11 mouse cellular contexts compared by ENCODE assay signal in the genomic region with DNA sequence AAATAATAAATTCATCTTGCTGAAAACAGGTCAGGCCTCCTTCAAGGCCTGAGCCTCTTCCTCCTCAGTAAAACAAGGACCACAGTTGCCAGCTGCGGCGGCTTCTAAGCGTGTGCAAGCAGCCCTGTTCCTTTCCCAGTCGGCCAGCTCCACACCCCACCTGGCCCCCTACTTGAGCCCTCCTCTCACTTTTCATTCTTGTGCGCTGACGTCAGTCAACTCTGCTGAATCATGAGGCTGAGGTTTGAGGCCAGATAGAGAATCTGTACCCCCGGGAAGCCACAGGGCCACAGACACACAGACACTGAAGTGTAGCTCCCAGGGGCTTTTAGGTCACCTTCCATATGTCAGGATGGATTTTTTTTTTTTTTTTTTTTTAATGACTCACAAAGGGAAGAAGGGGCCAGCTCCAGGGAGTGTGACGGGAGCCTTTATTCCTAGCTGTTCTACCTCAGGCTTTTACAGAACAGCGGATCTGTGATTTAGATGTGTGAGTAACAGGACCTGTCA. TPM values are rescaled to one million over a fixed set of nuclear protein-coding genes. Genes with fewer than 3 reads are reported as not detected.
A peak's percentile ranks its signal among the peaks of the same experiment; 100 is the strongest.
DNase-seq lines count a peak whose midpoint lies in the region; ATAC-seq lines count a peak whose summit lies in the region.
"Had no signal": no experiment of that assay in that cellular context is flagged by ENCODE, and none has a peak within 500 bp of the region (broad histone marks: within the 10 kb centered on the region; RNA-seq: fewer than 3 reads in every experiment).

No protein-coding gene starts in this region.

- DNase-seq in embryo, embryonic 11 days, result peak; percentile 44
- DNase-seq in embryo, embryonic 10 days (ENCODE audit: low spot score), result no peak
- no peak for DNase-seq in lung, postnatal 4 days
- no peak for DNase-seq in left cerebral cortex, postnatal 4 days
- DNase-seq: liver, embryonic 13.5 days had no signal

- H3K27me3 ChIP-seq in lung, embryonic 16.5 days (ENCODE audit: control insufficient read depth, insufficient read depth, low read depth, low read length), result no peaks in the 10 kb centered on the region
- H3K27me3 ChIP-seq in embryonic facial prominence, embryonic 13.5 days, result no peaks in the 10 kb centered on the region
- H3K27me3 ChIP-seq in stomach, embryonic 16.5 days (ENCODE audit: control insufficient read depth, insufficient read depth, low read length), result no peaks in the 10 kb centered on the region

- ATAC-seq in lung, embryonic 16.5 days (ENCODE audit: low read depth), result no peak
- ATAC-seq in embryonic facial prominence, embryonic 13.5 days (ENCODE audit: insufficient number of reproducible peaks, insufficient read depth, low FRiP score, low TSS enrichment, low read depth), result no peak
- ATAC-seq in stomach, embryonic 16.5 days (ENCODE audit: insufficient read depth, low FRiP score), result no peak
- ATAC-seq in erythroblast, adult 5-6 weeks (replicated peaks; ENCODE audit: low FRiP score, poor library complexity, severe bottlenecking), result no peak

- H3K27ac ChIP-seq in lung, embryonic 16.5 days (ENCODE audit: low read length), result peak overlapping the region; percentile 6; the same call in 1 of the 2 replicates
- peak overlapping the region; percentile 72 for H3K27ac ChIP-seq in embryonic facial prominence, embryonic 13.5 days
- peak overlapping the region; percentile 57; the same call in 1 of the 2 replicates for H3K27ac ChIP-seq in stomach, embryonic 16.5 days (ENCODE audit: low read length)
- H3K27ac ChIP-seq: kidney, postnatal 0 days; liver, embryonic 13.5 days had no signal

- no peaks in the 10 kb centered on the region for H3K36me3 ChIP-seq in lung, embryonic 16.5 days (ENCODE audit: control insufficient read depth, insufficient read depth, low read length)
- 0 out of 2 replicates have a peak, but pooled peaks cover 7% of the 10 kb centered on the region for H3K36me3 ChIP-seq in embryonic facial prominence, embryonic 13.5 days
- no peaks in the 10 kb centered on the region for H3K36me3 ChIP-seq in stomach, embryonic 16.5 days (ENCODE audit: control insufficient read depth, insufficient read depth, low read length)
- H3K36me3 ChIP-seq: liver, embryonic 13.5 days had no signal

- no peaks in the 10 kb centered on the region for H3K9me3 ChIP-seq in lung, embryonic 16.5 days (ENCODE audit: control insufficient read depth, low read length)
- no peaks in the 10 kb centered on the region for H3K9me3 ChIP-seq in embryonic facial prominence, embryonic 13.5 days
- no peaks in the 10 kb centered on the region for H3K9me3 ChIP-seq in stomach, embryonic 16.5 days (replicated peaks; ENCODE audit: control insufficient read depth, low read length)
- H3K9me3 ChIP-seq: liver, embryonic 13.5 days had no signal

- H3K4me2 ChIP-seq in lung, embryonic 16.5 days (ENCODE audit: low read depth, low read length), result peak overlapping the region; percentile 72; the same call in 1 of the 2 replicates
- peak overlapping the region; percentile 95 for H3K4me2 ChIP-seq in embryonic facial prominence, embryonic 13.5 days
- peak overlapping the region; percentile 91 for H3K4me2 ChIP-seq in stomach, embryonic 16.5 days (ENCODE audit: low read depth, low read length)

- no peak overlapping the region for H3K4me3 ChIP-seq in lung, embryonic 16.5 days (ENCODE audit: low read length)
- H3K4me3 ChIP-seq in embryonic facial prominence, embryonic 13.5 days, result peak overlapping the region; percentile 74
- peak overlapping the region; percentile 79; the same call in 1 of the 2 replicates for H3K4me3 ChIP-seq in stomach, embryonic 16.5 days (replicated peaks; ENCODE audit: low read length)
- H3K4me3 ChIP-seq: liver, embryonic 13.5 days had no signal

- intact Hi-C loops in left cerebral cortex, postnatal 4 days (cut with DNase I), result loop anchor here (10.0 kb wide), 1 partner anchor 117 kb away; no protein-coding TSS in a partner anchor

- WGBS in lung, embryonic 16.5 days, result 38% methylated on average over 9 of the region's 9 CpGs
- WGBS in embryonic facial prominence, embryonic 13.5 days, result 26% methylated on average over 9 of the region's 9 CpGs
- WGBS in stomach, embryonic 16.5 days, result 38% methylated on average over 9 of the region's 9 CpGs

- H3K9ac ChIP-seq in lung, embryonic 16.5 days (ENCODE audit: low read length), result no peak overlapping the region
- peak overlapping the region; percentile 63 for H3K9ac ChIP-seq in embryonic facial prominence, embryonic 13.5 days
- peak overlapping the region; percentile 57 for H3K9ac ChIP-seq in stomach, embryonic 16.5 days (ENCODE audit: low read length)
- H3K9ac ChIP-seq: liver, embryonic 13.5 days had no signal

- peaks cover 37% of the 10 kb centered on the region for H3K4me1 ChIP-seq in lung, embryonic 16.5 days (replicated peaks; ENCODE audit: control insufficient read depth, insufficient read depth, low read length)
- peaks cover 55% of the 10 kb centered on the region for H3K4me1 ChIP-seq in embryonic facial prominence, embryonic 13.5 days
- H3K4me1 ChIP-seq in stomach, embryonic 16.5 days (ENCODE audit: control insufficient read depth, insufficient read depth, low read length), result peaks cover 35% of the 10 kb centered on the region

RNA-seq across cellular contexts. Expression of a gene that starts 3.4 kb away (rescaled TPM):
- 6.8 and 8.7 TPM in 2 replicates for polyA plus RNA-seq in lung, embryonic 16.5 days (2015; fragmentation: Nextera tagmentation; extraction: Ambion mirVana)
- 15.0 and 15.4 TPM in 2 replicates for polyA plus RNA-seq in embryonic facial prominence, embryonic 13.5 days (2015; fragmentation: Nextera tagmentation; extraction: Ambion mirVana)
- polyA plus RNA-seq in stomach, embryonic 16.5 days (2015; fragmentation: Nextera tagmentation; extraction: Ambion mirVana), result 6.2 and 7.3 TPM in 2 replicates
- total RNA-seq in left cerebral cortex, postnatal 4 days (2021), result 1 to 10 TPM; 1.9 to 2.0 TPM
- 0.84 TPM in 1 of 2 replicates, not detected in the other for total RNA-seq in erythroblast, adult 5-6 weeks (2015; ENCODE audit: low replicate concordance)
- total RNA-seq in erythroblast, adult 5-6 weeks (2017; ENCODE audit: low replicate concordance), result 0.56 and 1.2 TPM in 2 replicates

RNA-seq across cellular contexts. Expression of a gene that starts 6.5 kb away (rescaled TPM):
- not detected in 2 replicates for polyA plus RNA-seq in lung, embryonic 16.5 days (2015; fragmentation: Nextera tagmentation; extraction: Ambion mirVana)
- not detected in 2 replicates for polyA plus RNA-seq in embryonic facial prominence, embryonic 13.5 days (2015; fragmentation: Nextera tagmentation; extraction: Ambion mirVana)
- polyA plus RNA-seq in stomach, embryonic 16.5 days (2015; fragmentation: Nextera tagmentation; extraction: Ambion mirVana), result not detected in 2 replicates
- not detected for total RNA-seq in left cerebral cortex, postnatal 4 days (2021)
- not detected in 2 replicates for total RNA-seq in erythroblast, adult 5-6 weeks (2015; ENCODE audit: low replicate concordance)
- total RNA-seq in erythroblast, adult 5-6 weeks (2017; ENCODE audit: low replicate concordance), result not detected in 2 replicates
- polyA plus RNA-seq: kidney, postnatal 0 days; liver, embryonic 13.5 days; neural tube, embryonic 11.5 days had no signal

RNA-seq across cellular contexts. Expression of a gene that starts 8.8 kb away (rescaled TPM):
- not detected in 2 replicates for polyA plus RNA-seq in lung, embryonic 16.5 days (2015; fragmentation: Nextera tagmentation; extraction: Ambion mirVana)
- not detected in 2 replicates for polyA plus RNA-seq in embryonic facial prominence, embryonic 13.5 days (2015; fragmentation: Nextera tagmentation; extraction: Ambion mirVana)
- polyA plus RNA-seq in stomach, embryonic 16.5 days (2015; fragmentation: Nextera tagmentation; extraction: Ambion mirVana), result not detected in 2 replicates
- not detected for total RNA-seq in left cerebral cortex, postnatal 4 days (2021)
- not detected in 2 replicates for total RNA-seq in erythroblast, adult 5-6 weeks (2015; ENCODE audit: low replicate concordance)
- not detected in 2 replicates for total RNA-seq in erythroblast, adult 5-6 weeks (2017; ENCODE audit: low replicate concordance)
- polyA plus RNA-seq: kidney, postnatal 0 days; liver, embryonic 13.5 days; neural tube, embryonic 11.5 days had no signal

RNA-seq across cellular contexts. Expression of a gene that starts 14.0 kb away (rescaled TPM):
- polyA plus RNA-seq in lung, embryonic 16.5 days (2015; fragmentation: Nextera tagmentation; extraction: Ambion mirVana), result not detected in 2 replicates
- not detected in 2 replicates for polyA plus RNA-seq in embryonic facial prominence, embryonic 13.5 days (2015; fragmentation: Nextera tagmentation; extraction: Ambion mirVana)
- not detected in 2 replicates for polyA plus RNA-seq in stomach, embryonic 16.5 days (2015; fragmentation: Nextera tagmentation; extraction: Ambion mirVana)
- not detected for total RNA-seq in left cerebral cortex, postnatal 4 days (2021)
- not detected in 2 replicates for total RNA-seq in erythroblast, adult 5-6 weeks (2015; ENCODE audit: low replicate concordance)
- not detected in 2 replicates for total RNA-seq in erythroblast, adult 5-6 weeks (2017; ENCODE audit: low replicate concordance)
- polyA plus RNA-seq: kidney, postnatal 0 days; liver, embryonic 13.5 days; neural tube, embryonic 11.5 days had no signal

RNA-seq across cellular contexts. Expression of a gene that starts 23.7 kb away (rescaled TPM):
- not detected in 2 replicates for polyA plus RNA-seq in lung, embryonic 16.5 days (2015; fragmentation: Nextera tagmentation; extraction: Ambion mirVana)
- polyA plus RNA-seq in embryonic facial prominence, embryonic 13.5 days (2015; fragmentation: Nextera tagmentation; extraction: Ambion mirVana), result not detected in 2 replicates
- polyA plus RNA-seq in stomach, embryonic 16.5 days (2015; fragmentation: Nextera tagmentation; extraction: Ambion mirVana), result not detected in 2 replicates
- total RNA-seq in left cerebral cortex, postnatal 4 days (2021), result not detected
- not detected in 2 replicates for total RNA-seq in erythroblast, adult 5-6 weeks (2015; ENCODE audit: low replicate concordance)
- not detected in 2 replicates for total RNA-seq in erythroblast, adult 5-6 weeks (2017; ENCODE audit: low replicate concordance)
- polyA plus RNA-seq: kidney, postnatal 0 days; liver, embryonic 13.5 days; neural tube, embryonic 11.5 days had no signal

Comparison
In these comparisons a context has a peak if more than half of its experiments do, and no peak if none do; other contexts are left out.
1. H3K27ac ChIP-seq: peak in every context shown above with its lines; median percentile 72 in embryonic facial prominence, embryonic 13.5 days; 57 in stomach, embryonic 16.5 days; 6 in lung, embryonic 16.5 days.